Mouse (Mus musculus): ENCODE measurements around the gene Pex6. TPM values are rescaled to one million over a fixed set of nuclear protein-coding genes. Genes with fewer than 3 reads are reported as not detected.

Pex6 gene
- polyA plus RNA-seq, 1 experiment from 2014 or later: 10.5 TPM

Other genes with a start within 250 kb of the Pex6 start
- gene Ttbk1, start 223.8 kb upstream of the Pex6 start, polyA plus RNA-seq (2015; fragmentation: Nextera tagmentation; extraction: Ambion mirVana): 0.05 and 0.29 TPM in 2 replicates
- 23.1 and 27.6 TPM in 2 replicates for gene Dnph1, start 214.8 kb upstream of the Pex6 start, polyA plus RNA-seq (2015; fragmentation: Nextera tagmentation; extraction: Ambion mirVana)
- 4.6 and 5.5 TPM in 2 replicates for gene Cul9, start 165.1 kb upstream of the Pex6 start, polyA plus RNA-seq (2015; fragmentation: Nextera tagmentation; extraction: Ambion mirVana)
- gene Srf, start 155.3 kb upstream of the Pex6 start, polyA plus RNA-seq (2015; fragmentation: Nextera tagmentation; extraction: Ambion mirVana): 8.7 and 14.6 TPM in 2 replicates
- gene Ptk7, start 82.0 kb upstream of the Pex6 start, polyA plus RNA-seq (2015; fragmentation: Nextera tagmentation; extraction: Ambion mirVana): 34.1 and 49.5 TPM in 2 replicates
- gene Klc4, start 65.4 kb upstream of the Pex6 start, polyA plus RNA-seq (2015; fragmentation: Nextera tagmentation; extraction: Ambion mirVana): 20.2 and 24.2 TPM in 2 replicates
- gene Mrpl2, start 65.2 kb upstream of the Pex6 start, polyA plus RNA-seq (2015; fragmentation: Nextera tagmentation; extraction: Ambion mirVana): 94.3 and 102 TPM in 2 replicates
- gene Cul7, start 61.1 kb upstream of the Pex6 start, polyA plus RNA-seq (2015; fragmentation: Nextera tagmentation; extraction: Ambion mirVana): 32.8 and 44.9 TPM in 2 replicates
- gene Rrp36, start 37.1 kb upstream of the Pex6 start, polyA plus RNA-seq (2015; fragmentation: Nextera tagmentation; extraction: Ambion mirVana): 33.2 and 39.7 TPM in 2 replicates
- 105 and 113 TPM in 2 replicates for gene Mea1, start 32.7 kb upstream of the Pex6 start, polyA plus RNA-seq (2015; fragmentation: Nextera tagmentation; extraction: Ambion mirVana)
- gene Klhdc3, start 30.5 kb upstream of the Pex6 start, polyA plus RNA-seq (2015; fragmentation: Nextera tagmentation; extraction: Ambion mirVana): 153 and 163 TPM in 2 replicates
- gene Ppp2r5d, start 6.4 kb upstream of the Pex6 start, polyA plus RNA-seq (2015; fragmentation: Nextera tagmentation; extraction: Ambion mirVana): 44.6 and 66.2 TPM in 2 replicates
- gene Gnmt, start 17.7 kb downstream of the Pex6 start, polyA plus RNA-seq (2015; fragmentation: Nextera tagmentation; extraction: Ambion mirVana): 1.2 and 1.8 TPM in 2 replicates
- gene Cnpy3, start 40.8 kb downstream of the Pex6 start, polyA plus RNA-seq (2015; fragmentation: Nextera tagmentation; extraction: Ambion mirVana): 43.1 and 55.5 TPM in 2 replicates
- 2.9 and 25.2 TPM in 2 replicates for gene Ptcra, start 52.2 kb downstream of the Pex6 start, polyA plus RNA-seq (2015; fragmentation: Nextera tagmentation; extraction: Ambion mirVana)
- 49.5 and 51.5 TPM in 2 replicates for gene 2310039H08Rik, start 61.2 kb downstream of the Pex6 start, polyA plus RNA-seq (2015; fragmentation: Nextera tagmentation; extraction: Ambion mirVana)
- gene Rpl7l1, start 71.2 kb downstream of the Pex6 start, polyA plus RNA-seq (2015; fragmentation: Nextera tagmentation; extraction: Ambion mirVana): 86.3 and 93.7 TPM in 2 replicates
- 3.2 and 3.9 TPM in 2 replicates for gene Bicral, start 147.0 kb downstream of the Pex6 start, polyA plus RNA-seq (2015; fragmentation: Nextera tagmentation; extraction: Ambion mirVana)
- 41.9 and 43.8 TPM in 2 replicates for gene Tbcc, start 179.2 kb downstream of the Pex6 start, polyA plus RNA-seq (2015; fragmentation: Nextera tagmentation; extraction: Ambion mirVana)
- gene Prph2, start 199.0 kb downstream of the Pex6 start, polyA plus RNA-seq (2015; fragmentation: Nextera tagmentation; extraction: Ambion mirVana): not detected in 2 replicates

All from heart, embryonic 15.5 days (tissue).